Mouse (Mus musculus) CD4-positive, CD25-positive, alpha-beta regulatory T cell, adult 4 months (primary cell): ENCODE data around the gene Pias3. TPM values are rescaled to one million over a fixed set of nuclear protein-coding genes. Genes with fewer than 3 reads are reported as not detected.
"Not testable (repeated sequence)": the region's sequence is repeated elsewhere in the genome, so short reads cannot be mapped to it uniquely, and the experiment has no call there.

Source experiments
- ATAC-seq: one replicate; pipeline ENCODE4 v1.8.0; 2017
- polyA plus RNA-seq, 2 experiments: library from polyadenylated mRNA; unstranded; fragments of 100-300 nt; shearing (Covaris generic); gene quantifications; one replicate each; pipeline ENCODE4 v1.2.1; 2017

Gene Pias3
- polyA plus RNA-seq, 2 experiments from 2014 or later = 41.9 to 83.2 TPM

GRCm38 (mm10) chr3:96686057-96686456, 10.1 kb upstream of the Pias3 start:
- not testable (repeated sequence) for ATAC-seq

GRCm38 (mm10) chr3:96688854-96689253, 7.3 kb upstream of the Pias3 start:
- ATAC-seq = no peak

GRCm38 (mm10) chr3:96690298-96690697, 5.9 kb upstream of the Pias3 start:
- ATAC-seq = no peak

GRCm38 (mm10) chr3:96692506-96692905, 3.7 kb upstream of the Pias3 start:
- no peak for ATAC-seq

- ATAC-seq = no peak
These were observed 2.6 kb upstream of the Pias3 start for GRCm38 (mm10) chr3:96693579-96693978.

DNA sequence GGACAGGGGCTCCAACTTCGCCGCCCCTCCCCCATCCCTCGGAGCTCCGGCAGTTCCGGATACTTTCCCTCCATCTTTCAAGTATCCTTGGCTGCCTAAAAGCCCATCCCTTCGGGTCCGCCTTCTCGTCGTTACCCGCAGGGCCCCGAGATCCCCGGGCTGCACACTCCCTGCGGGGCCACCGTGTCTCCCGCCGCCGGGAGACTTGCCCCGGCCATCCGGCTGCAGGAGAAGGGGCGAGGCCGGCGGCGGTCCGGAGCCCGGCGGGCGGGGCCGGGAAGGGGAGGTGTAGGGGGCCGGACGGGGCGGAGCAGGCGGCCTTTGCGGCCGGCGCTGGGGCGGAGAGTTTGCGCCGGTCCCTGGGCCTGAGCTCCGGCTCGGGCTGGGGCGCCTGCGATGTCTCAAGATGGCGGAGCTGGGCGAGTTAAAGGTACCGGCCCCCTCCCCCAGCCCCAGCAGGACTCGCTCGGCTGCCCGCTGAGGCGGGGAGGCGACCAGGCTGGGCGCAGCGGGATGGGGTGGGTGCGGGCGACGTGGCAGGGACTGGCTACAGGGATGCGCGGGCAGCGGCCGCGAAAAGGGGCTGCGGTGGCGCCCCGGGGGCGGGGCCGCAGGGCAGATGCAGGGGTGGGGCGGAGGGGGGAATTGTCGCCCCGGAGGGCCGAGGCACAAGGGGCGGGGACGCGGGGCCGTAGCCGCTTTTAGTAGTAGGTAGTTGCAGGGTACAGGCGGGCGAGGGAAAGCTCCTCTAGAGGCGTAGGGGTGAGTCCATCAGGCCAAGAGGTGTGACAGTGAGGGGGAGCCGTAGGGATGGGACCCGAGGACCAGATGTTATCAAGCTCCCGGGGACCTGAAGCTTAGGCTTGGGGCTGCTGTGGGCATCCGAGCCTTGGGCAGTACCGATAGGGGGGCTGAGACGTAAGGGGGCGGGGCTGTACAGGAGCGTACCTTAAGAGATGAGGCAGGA, 865 bp downstream of the Pias3 start:
- peak; percentile 70 for ATAC-seq

GRCm38 (mm10) chr3:96698993-96699690, 3.0 kb downstream of the Pias3 start:
- no peak for ATAC-seq

GRCm38 (mm10) chr3:96700376-96700775, 4.2 kb downstream of the Pias3 start:
- no peak for ATAC-seq

DNA sequence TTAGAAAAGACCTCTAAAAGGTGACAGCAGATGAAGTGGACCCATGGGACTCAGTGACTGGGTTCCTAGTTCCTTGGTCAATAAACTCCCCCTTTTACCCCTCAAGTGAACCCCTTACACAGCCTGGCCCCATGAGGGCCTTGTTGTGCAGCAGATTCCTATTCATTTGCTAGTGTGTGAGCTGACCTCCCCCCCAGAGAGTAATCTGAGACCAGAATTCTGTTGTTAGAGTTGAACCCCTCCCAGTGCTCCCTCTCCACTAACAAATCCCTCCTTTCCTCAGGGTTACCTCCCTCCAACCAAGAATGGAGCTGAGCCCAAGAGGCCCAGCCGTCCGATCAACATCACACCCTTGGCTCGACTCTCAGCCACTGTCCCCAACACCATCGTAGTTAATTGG, 4.8 kb downstream of the Pias3 start:
- ATAC-seq = no peak

- ATAC-seq = no peak
These were observed 8.6 kb downstream of the Pias3 start for GRCm38 (mm10) chr3:96704778-96705177.

DNA sequence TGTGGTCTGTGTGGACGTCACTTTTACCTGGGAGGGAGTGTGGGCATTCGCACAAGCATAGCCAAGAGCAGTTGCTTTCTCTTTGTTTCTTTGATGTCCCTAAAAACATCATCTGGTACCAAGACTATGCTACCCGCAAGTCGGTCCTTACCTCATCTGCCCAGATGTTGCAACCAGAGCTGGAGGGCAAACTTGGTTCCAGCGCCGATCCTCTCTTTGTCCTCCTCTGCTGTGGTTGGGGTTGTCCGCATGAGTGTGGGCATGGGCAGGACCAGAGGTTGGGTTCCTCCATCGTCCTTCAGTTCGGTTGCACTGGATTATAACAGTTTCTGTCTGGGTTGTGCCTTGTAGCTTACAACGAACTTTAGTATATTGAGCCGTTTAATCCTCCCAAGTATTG, 10.0 kb downstream of the Pias3 start:
- no peak for ATAC-seq

- ATAC-seq = no peak
These were observed 10.8 kb downstream of the Pias3 start for GRCm38 (mm10) chr3:96706984-96707383.

DNA sequence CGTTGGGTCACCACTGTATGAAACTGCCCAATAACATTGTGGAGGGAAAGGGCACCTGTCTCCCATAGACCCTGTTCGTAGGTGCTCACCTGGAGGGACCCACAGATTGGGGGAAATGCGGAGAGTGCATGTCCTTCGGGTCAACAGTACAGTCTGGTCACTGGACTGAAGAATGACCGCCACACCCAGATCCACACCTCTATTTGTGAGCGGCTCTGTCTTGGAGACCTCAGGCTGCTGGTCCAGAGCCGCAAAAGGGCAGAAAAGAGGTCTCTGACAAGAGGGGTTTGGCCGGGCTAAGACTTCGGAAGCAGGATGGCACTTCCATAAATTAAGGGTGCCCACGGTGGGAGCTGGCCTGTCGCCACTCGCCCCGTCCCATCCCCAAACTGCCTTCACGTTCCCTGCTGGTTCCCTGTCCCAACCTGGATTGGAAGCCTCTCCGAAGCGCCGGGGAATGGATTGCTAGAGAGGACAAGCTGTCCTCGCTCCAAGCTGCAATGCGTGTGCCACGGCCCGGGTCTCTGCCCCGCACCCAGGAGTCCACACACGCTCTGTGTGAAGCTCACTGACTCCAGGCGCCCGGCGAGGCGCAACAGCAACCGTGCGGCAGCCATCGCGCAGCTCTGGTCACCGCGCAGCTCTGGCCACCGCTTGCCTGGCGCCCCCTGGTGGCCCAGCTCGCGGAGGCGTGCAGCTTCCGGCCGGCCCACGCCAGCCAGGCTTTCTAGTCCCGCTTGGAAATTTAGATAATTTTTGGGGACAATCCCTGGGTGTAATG, 11.9 kb downstream of the Pias3 start, which contains the start of gene Nudt17:
Nudt17 (minus strand) TSS at position 660 of the 781 bp plus-strand sequence.
- peak; percentile 77 for ATAC-seq

GRCm38 (mm10) chr3:96708684-96709064, 12.5 kb downstream of the Pias3 start:
- no peak for ATAC-seq

DNA sequence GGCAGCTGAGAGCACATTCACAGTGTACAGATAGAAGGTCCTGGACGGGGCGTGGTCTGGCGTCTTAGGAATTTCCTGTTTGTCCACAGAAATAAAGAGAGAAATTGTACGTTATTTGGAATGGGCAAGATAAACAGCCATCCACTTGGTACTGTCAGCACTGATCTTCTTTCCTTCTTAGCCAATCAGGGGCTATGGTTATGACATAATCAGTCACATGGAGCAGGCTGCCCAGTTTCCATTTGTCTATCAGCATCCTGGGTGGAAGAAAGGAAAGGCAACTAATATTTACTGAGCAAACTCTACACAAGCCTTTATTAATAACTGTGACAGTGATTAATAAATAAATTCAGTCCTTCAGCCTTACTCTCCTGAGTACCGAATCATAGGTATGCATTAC, 18.1 kb downstream of the Pias3 start:
- ATAC-seq = no peak

- ATAC-seq = peak; percentile 43
These were observed 19.7 kb downstream of the Pias3 start for GRCm38 (mm10) chr3:96715854-96716253.

DNA sequence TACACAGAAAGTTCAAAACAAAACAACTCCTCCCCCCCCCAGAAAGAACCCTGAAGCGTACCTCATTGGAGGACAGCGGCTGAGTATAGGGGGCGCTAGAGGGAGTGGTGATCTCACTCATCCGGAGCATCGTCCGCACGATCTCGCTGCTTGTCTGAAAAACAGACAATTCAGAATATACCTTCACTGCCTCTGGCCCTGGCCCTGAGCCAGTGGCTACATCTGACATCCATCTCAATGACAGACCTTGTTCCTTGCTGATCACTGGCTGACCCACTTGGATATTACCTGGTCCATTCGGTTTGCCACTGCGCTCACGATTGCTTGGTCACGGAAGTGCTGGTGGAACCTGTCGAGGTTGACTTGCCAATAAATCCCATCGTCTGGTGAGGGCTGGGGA, 23.0 kb downstream of the Pias3 start:
- no peak for ATAC-seq

DNA sequence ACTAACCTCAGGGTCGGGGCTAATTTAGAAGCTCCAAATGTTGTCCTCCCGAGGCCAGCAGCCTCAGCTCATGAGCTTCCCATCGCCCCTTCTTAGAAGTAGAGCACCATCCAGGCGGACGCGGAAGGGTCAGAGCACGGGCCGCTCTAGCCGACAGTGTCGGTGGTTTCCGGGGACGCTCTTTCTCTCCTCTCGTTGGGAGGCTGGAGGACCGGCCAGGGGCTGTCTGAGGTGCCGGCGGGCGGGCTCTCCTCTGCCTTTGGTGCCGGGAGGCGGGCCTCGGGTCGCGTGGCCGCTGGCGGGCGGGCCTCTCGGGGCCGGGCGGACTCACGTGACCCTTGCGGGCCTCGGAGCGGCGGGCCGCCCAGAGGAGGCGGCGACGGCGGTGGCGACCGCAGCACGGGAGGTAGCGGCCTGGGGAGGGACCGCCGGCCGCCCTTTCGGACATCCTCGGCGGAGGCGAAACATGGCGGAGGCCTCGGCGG, 31.2 kb downstream of the Pias3 start, which contains the start of the genes Polr3c and Rnf115:
Polr3c (minus strand) TSS at position 286 of the 485 bp plus-strand sequence.
Rnf115 (plus strand) TSS at position 322 of the 485 bp plus-strand sequence.
- peak; percentile 81 for ATAC-seq

DNA sequence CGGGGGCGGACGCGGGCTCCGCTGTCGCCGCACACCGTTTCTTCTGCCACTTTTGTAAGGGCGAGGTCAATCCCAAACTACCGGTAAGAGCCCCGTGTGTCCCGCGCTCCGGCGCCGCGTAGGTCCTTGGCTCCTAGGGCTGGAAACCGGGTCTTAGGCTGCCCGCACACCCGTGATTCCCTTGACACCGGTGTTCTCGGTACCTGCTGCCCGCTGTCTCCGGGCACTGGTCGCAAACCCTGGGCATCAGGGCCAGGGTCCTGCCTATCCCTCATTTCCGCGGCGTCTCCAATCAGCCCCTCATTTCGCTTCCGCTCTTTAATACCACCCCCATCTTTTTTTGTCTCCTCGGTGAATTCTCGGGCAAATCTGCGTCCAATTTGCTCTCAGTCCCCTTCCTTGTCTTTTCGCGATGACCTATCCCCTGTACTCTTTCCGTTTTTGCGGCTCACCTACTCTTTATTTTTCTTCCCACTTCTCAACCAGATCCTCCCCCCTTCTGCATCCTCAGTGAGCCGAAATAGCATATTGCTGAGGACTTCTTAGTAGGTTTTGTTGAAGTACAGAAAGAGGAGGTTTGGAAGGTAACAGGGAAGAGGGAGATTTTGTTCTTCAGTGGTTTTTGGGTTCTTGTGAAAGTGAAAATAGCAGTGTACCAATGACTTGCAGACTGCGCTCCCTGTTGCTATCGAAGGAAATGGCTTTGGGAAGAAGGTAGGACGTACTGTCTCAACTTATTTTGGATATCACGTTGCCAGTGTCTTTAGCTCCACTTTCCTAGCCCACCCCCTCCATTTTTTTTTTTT, 31.8 kb downstream of the Pias3 start:
- ATAC-seq = peak; percentile 46

- no peak for ATAC-seq
These were observed 32.6 kb downstream of the Pias3 start for GRCm38 (mm10) chr3:96728634-96729402.

GRCm38 (mm10) chr3:96729403-96729784, 33.2 kb downstream of the Pias3 start:
- ATAC-seq = peak; percentile 29
